Mouse (Mus musculus) hindbrain, embryonic 16.5 days (tissue): ENCODE results near the gene Gnai2. TPM values are rescaled to one million over a fixed set of nuclear protein-coding genes. Genes with fewer than 3 reads are reported as not detected.

Experiments used
- ATAC-seq: fragments of 200-750 bp; cut with Nextera tagmentation; 2 replicates; pipeline ENCODE4 v1.8.0; 2017; ENCODE audit warnings: moderate TSS enrichment, moderate library complexity
- H3K27ac ChIP-seq: fragments of 300-500 bp; sonication (generic); 2 replicates; pipeline ENCODE4 v1.5.1; 2014; ENCODE audit warnings: low read depth, mild to moderate bottlenecking, control low read depth, low read length, moderate library complexity
- H3K27me3 ChIP-seq: fragments of 300-500 bp; sonication (generic); replicated peaks from 2 replicates; pipeline ENCODE4 v1.6.1; 2014; ENCODE audit warnings: low read length; ENCODE audit not compliant: control insufficient read depth, insufficient read depth
- H3K36me3 ChIP-seq: fragments of 300-500 bp; sonication (generic); 2 replicates; pipeline ENCODE4 v1.6.1; 2014; ENCODE audit warnings: mild to moderate bottlenecking, low read length, moderate library complexity, mixed read lengths; ENCODE audit not compliant: control insufficient read depth, insufficient read depth
- H3K4me1 ChIP-seq: fragments of 300-500 bp; sonication (generic); 2 replicates; pipeline ENCODE4 v1.6.1; 2014; ENCODE audit warnings: low read depth, low read length; ENCODE audit not compliant: control insufficient read depth, insufficient read depth
- H3K4me2 ChIP-seq: fragments of 300-500 bp; sonication (generic); 2 replicates; pipeline ENCODE4 v1.6.1; 2014; ENCODE audit warnings: mild to moderate bottlenecking, low read length, control low read depth, moderate library complexity
- H3K4me3 ChIP-seq: fragments of 300-500 bp; sonication (generic); 2 replicates; pipeline ENCODE4 v1.5.1; 2014; ENCODE audit warnings: mild to moderate bottlenecking, low read length, control low read depth, moderate library complexity
- H3K9ac ChIP-seq: fragments of 300-500 bp; sonication (generic); 2 replicates; pipeline ENCODE4 v1.6.1; 2014; ENCODE audit warnings: low read depth, mild to moderate bottlenecking, control low read depth, low read length, moderate library complexity
- H3K9me3 ChIP-seq: fragments of 300-500 bp; sonication (generic); 2 replicates; pipeline ENCODE4 v1.6.1; 2014; ENCODE audit warnings: mild to moderate bottlenecking, low read length, moderate library complexity; ENCODE audit not compliant: control insufficient read depth
- WGBS: fragments of 180-500 bp; shearing (Covaris S2); extraction: QIAGEN DNeasy Blood & Tissue Kit; methylation state at CpG from one replicate; pipeline ENCODE4 v1.1.7; 2014; 5-methylcytosine and 5-hydroxymethylcytosine counted together
- polyA plus RNA-seq: library from polyadenylated mRNA; unstranded; fragments of >200 nt; fragmentation: Nextera tagmentation; extraction: Ambion mirVana; gene quantifications from 2 replicates; pipeline ENCODE4 v1.2.1, GENCODE M21; 2015

Gene Gnai2
- polyA plus RNA-seq, 1 experiment from 2014 or later: 302 TPM

DNA sequence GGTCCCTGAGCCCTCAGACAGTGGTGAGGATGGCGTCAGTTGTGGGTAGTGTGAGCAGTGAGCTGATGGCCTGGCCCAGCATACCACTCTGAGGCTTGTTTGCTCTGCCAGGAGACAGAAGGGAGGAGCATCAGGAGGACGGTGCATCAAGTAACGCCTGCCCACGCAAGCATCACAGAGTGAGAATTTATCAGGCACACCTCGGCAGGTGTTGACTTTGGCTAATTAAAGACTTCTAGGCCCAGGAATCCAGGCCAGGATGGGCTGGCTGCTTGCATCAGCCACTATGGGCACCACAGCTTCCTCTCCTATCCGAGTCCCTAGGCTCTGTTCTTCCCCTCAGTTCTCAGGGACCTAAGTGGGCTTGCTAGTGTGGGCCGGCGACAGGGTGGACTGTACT is 27.2 kb upstream of the Gnai2 start:
- H3K4me2 ChIP-seq: no peak overlapping the region
- no peak overlapping the region for H3K27ac ChIP-seq
- H3K36me3 ChIP-seq: no peaks in the 10 kb centered on the region
- H3K27me3 ChIP-seq: peaks cover 6% of the 10 kb centered on the region
- H3K9ac ChIP-seq: no peak overlapping the region
- WGBS: 85% methylated on average over 8 of the region's 8 CpGs
- H3K9me3 ChIP-seq: no peaks in the 10 kb centered on the region
- no peak for ATAC-seq
- peaks cover 24% of the 10 kb centered on the region for H3K4me1 ChIP-seq
- no peak overlapping the region for H3K4me3 ChIP-seq

DNA sequence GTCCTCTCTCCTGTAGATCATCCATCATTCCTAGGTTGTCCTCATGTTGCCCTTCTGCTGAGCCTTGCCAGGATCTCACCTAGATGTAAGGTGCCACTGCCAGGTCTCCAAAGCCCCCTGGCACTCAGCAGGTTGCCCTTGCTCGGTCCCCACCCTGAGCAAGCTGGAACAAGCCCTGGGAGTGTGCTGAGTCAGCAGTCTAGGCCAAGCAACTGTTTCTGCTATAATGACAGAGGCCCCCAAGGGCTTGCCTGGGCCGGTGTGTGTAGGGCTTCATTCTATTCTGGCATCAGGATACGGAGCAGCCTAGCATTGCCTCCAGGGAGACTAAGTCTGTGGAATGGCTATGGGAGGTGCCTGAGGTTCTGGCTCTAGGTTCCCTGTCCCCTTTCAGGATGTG is 25.6 kb upstream of the Gnai2 start:
- H3K4me3 ChIP-seq: no peak overlapping the region
- no peaks in the 10 kb centered on the region for H3K36me3 ChIP-seq
- H3K9me3 ChIP-seq: no peaks in the 10 kb centered on the region
- H3K4me1 ChIP-seq: peaks cover 15% of the 10 kb centered on the region
- H3K4me2 ChIP-seq: no peak overlapping the region
- H3K27me3 ChIP-seq: peaks cover 4% of the 10 kb centered on the region
- no peak overlapping the region for H3K9ac ChIP-seq
- no peak for ATAC-seq
- WGBS: 46% methylated on average over 3 of the region's 3 CpGs
- H3K27ac ChIP-seq: no peak overlapping the region; the same call in 1 of the 2 replicates

DNA sequence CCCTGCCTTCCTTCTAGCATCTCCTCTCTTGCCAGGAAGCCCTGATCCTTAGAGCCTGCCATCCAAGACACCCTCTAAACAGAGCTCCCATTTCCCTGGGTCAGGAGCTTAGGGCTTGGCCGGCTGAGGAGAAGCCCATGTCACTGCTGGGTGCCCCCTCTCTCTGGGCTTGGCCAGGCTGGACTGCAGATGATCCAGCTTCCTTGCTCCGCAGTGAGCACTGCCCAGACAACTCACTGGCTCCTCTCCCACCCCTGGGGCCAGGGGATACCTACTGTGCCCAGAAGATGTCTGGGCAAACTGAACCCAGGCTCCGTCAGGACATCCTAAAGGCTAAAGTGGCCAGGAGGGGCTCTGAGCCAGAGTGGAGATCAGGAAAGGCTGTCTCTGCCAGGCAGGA is 24.8 kb upstream of the Gnai2 start:
- no peaks in the 10 kb centered on the region for H3K27me3 ChIP-seq
- no peak overlapping the region for H3K4me2 ChIP-seq
- H3K9me3 ChIP-seq: no peaks in the 10 kb centered on the region
- H3K4me1 ChIP-seq: peaks cover 15% of the 10 kb centered on the region
- H3K4me3 ChIP-seq: no peak overlapping the region
- H3K27ac ChIP-seq: peak overlapping the region; percentile 73
- H3K36me3 ChIP-seq: no peaks in the 10 kb centered on the region
- WGBS: 58% methylated on average over 3 of the region's 3 CpGs
- H3K9ac ChIP-seq: no peak overlapping the region
- ATAC-seq: peak; percentile 66

DNA sequence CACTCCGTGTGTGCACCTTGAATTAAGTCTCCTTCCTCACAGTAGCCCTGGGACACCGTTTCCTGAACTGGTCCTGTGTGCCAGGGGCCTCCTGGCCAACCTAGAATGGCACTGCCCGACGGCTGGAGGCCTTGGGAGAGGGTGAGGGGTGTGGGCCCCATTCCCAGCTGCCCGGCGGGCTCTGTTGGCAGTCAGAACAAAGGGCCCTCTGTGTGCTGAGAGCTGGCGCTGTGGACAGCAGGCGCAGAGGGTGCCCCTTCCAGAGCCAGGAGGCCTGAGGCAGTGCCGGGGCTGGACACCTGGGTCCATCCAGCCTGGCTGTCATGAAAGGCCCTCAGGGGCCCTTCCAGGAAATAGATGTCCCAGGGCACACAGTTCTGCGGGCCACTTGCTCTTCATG is 24.4 kb upstream of the Gnai2 start:
- H3K4me1 ChIP-seq: peaks cover 15% of the 10 kb centered on the region
- H3K27me3 ChIP-seq: no peaks in the 10 kb centered on the region
- peak; percentile 90 for ATAC-seq
- H3K27ac ChIP-seq: peak overlapping the region; percentile 73
- no peaks in the 10 kb centered on the region for H3K9me3 ChIP-seq
- H3K4me3 ChIP-seq: no peak overlapping the region
- H3K9ac ChIP-seq: no peak overlapping the region
- 52% methylated on average over 9 of the region's 10 CpGs for WGBS
- H3K36me3 ChIP-seq: no peaks in the 10 kb centered on the region
- H3K4me2 ChIP-seq: no peak overlapping the region

DNA sequence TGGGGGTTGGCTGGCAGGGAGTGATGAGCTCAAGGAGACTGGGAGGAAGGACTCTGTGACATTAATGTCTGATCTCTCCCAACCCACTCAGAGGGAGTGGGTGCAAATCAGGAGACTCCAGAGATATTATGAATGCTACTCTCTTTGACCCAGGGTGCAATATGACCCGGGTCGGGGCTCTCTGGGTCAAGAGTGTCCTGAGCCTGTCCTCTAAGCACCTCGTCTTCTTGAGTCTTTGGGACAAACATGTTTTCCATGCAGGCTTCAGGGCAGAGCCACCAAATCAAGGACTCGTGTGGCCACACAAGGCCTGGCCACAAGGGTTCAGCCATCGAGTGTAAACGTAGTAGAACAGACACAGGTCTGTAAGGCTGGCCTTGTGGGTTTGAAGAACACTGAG is 22.9 kb upstream of the Gnai2 start:
- H3K4me2 ChIP-seq: no peak overlapping the region
- ATAC-seq: no peak
- no peaks in the 10 kb centered on the region for H3K9me3 ChIP-seq
- no peak overlapping the region for H3K27ac ChIP-seq
- no peak overlapping the region for H3K9ac ChIP-seq
- peaks cover 10% of the 10 kb centered on the region for H3K4me1 ChIP-seq
- no peaks in the 10 kb centered on the region for H3K27me3 ChIP-seq
- no peak overlapping the region for H3K4me3 ChIP-seq
- no peaks in the 10 kb centered on the region for H3K36me3 ChIP-seq
- 90% methylated on average over 6 of the region's 6 CpGs for WGBS

DNA sequence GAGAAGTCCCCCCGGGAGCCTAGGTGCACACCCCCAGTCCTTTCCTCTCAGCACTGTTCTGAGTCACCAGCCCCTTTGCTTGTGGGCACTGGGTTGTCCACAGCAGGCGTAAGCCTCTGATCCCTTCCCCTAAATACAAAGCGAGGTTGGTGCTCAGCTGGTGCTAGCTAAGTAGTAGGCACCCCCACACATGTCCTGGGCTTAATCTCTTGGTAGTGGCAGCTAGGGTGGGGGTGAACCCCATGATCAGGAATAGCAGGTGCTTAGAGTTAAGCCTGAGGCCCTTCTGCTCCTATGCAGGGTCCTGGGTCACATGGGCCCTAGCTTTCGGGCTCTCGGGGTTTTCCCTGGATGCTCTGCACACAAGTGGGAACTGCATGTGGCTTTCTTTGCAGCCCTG is 22.0 kb upstream of the Gnai2 start:
- no peak overlapping the region for H3K9ac ChIP-seq
- no peak for ATAC-seq
- WGBS: 85% methylated on average over 5 of the region's 5 CpGs

DNA sequence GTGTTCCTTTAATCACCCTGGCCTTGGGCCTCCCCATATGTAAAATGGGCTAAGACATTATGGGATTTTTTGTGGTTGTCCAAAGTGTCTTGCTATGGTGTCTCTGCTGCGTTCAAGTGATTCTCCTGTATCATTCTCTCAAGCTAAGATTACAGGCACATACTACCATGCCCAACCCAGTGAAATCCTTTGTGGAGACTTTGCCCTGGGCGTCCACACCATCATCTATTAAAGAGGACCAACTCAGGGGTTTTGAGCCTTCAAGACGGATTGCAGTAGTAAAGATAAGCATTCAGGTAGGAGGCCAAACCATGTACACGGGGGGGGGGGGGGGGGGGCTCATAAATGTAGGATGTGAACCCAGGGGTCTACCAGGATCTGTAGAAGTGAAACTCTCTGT is 19.4 kb upstream of the Gnai2 start:
- WGBS: 79% methylated on average over 4 of the region's 4 CpGs
- no peaks in the 10 kb centered on the region for H3K36me3 ChIP-seq
- no peak overlapping the region for H3K4me2 ChIP-seq
- H3K4me1 ChIP-seq: peaks cover 10% of the 10 kb centered on the region
- no peak overlapping the region for H3K9ac ChIP-seq
- H3K9me3 ChIP-seq: no peaks in the 10 kb centered on the region
- no peak for ATAC-seq
- H3K27ac ChIP-seq: no peak overlapping the region
- no peak overlapping the region for H3K4me3 ChIP-seq
- H3K27me3 ChIP-seq: no peaks in the 10 kb centered on the region

More for the DNA sequence above, 22.0 kb upstream of the Gnai2 start:
- Histone ChIP-seq H3K36me3 (no peaks in the 10 kb centered on the region), H3K9me3 (no peaks in the 10 kb centered on the region), H3K4me1 (peaks cover 7% of the 10 kb centered on the region), H3K27me3 (no peaks in the 10 kb centered on the region), H3K27ac (no peak overlapping the region), H3K4me3 (no peak overlapping the region), H3K4me2 (no peak overlapping the region)

DNA sequence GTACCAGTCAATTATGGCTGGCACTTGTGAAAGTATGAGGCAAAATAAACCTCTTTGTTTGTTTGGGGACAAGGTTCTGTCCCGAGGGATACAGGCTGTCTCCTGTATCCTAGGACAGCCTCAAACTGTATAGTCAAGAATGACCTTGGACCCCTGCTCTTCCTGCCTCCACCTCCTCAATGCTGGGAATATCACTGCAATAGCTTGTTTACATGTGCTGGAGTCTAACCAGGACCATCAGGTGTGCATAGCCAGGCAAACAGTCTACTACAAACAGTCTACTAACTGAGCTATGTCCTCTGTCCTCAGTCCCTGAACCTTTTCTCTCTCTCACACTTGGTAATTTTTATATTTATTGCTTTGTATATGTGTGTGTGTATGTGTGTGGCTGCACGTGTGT is 18.3 kb upstream of the Gnai2 start:
- no peak for ATAC-seq
- H3K9ac ChIP-seq: no peak overlapping the region
- no peak overlapping the region for H3K4me2 ChIP-seq
- H3K36me3 ChIP-seq: no peaks in the 10 kb centered on the region
- no peaks in the 10 kb centered on the region for H3K9me3 ChIP-seq
- no peak overlapping the region for H3K27ac ChIP-seq
- no peak overlapping the region for H3K4me3 ChIP-seq
- peaks cover 10% of the 10 kb centered on the region for H3K4me1 ChIP-seq
- 88% methylated on average over 2 of the region's 2 CpGs for WGBS
- H3K27me3 ChIP-seq: no peaks in the 10 kb centered on the region

DNA sequence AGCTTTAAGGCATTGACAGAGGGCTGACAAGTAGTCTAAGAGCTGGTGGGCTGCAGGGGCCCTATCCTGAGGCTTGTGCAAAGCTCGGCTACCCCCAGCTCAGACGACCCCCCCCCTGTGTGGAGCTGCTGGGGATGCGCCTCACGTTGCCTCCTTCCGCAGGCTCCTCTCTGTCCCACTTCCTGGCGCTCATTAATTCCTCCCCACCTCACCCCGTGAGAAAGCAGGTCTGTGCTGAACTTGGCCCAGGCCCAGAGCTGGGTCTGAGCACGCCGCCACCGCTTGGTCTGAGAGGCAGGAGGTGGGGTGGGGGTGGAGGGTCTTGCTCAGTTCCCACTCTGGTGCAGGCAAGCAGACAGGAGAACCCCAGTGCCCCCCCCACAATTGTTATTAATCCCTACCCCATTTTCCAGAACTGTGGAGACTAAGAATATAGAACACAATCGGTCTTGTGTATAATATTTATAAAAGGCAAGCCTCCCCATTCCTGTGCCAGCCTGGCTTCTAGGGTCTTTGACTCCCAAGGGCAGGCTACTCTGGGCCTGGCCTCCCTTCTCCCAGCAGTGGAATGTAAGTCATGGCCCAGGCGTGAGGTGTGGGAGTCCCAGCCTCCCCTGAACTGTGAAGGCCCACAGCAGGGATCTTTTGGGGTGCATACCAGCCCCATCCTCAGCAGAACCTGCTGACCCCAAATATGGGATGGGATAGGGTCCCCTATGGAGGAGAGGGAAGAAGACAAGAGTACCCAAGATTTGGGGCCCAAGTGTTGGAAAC is 15.7 kb upstream of the Gnai2 start:
- H3K27me3 ChIP-seq: no peaks in the 10 kb centered on the region
- ATAC-seq: peak; percentile 90
- 20% methylated on average over 12 of the region's 12 CpGs for WGBS
- H3K4me3 ChIP-seq: no peak overlapping the region
- H3K9me3 ChIP-seq: no peaks in the 10 kb centered on the region
- no peak overlapping the region for H3K9ac ChIP-seq
- H3K27ac ChIP-seq: peak overlapping the region; percentile 75
- no peak overlapping the region for H3K4me2 ChIP-seq
- no peaks in the 10 kb centered on the region for H3K36me3 ChIP-seq
- peaks cover 10% of the 10 kb centered on the region for H3K4me1 ChIP-seq
